Mouse (Mus musculus) stomach, postnatal 0 days (tissue): ENCODE data around the gene Olfr1126.
"Not testable (repeated sequence)": the region's sequence is repeated elsewhere in the genome, so short reads cannot be mapped to it uniquely, and the experiment has no call there.

Source experiments
- CTCF ChIP-seq: IDR thresholded peaks from 2 replicates; pipeline ENCODE4 v1.5.1; 2016; ENCODE audit warnings: antibody characterized with exemption, low read depth, mild to moderate bottlenecking, moderate library complexity
- EP300 ChIP-seq: optimal IDR thresholded peaks from 2 replicates; pipeline ENCODE3; 2016; ENCODE audit warnings: antibody characterized with exemption

DNA sequence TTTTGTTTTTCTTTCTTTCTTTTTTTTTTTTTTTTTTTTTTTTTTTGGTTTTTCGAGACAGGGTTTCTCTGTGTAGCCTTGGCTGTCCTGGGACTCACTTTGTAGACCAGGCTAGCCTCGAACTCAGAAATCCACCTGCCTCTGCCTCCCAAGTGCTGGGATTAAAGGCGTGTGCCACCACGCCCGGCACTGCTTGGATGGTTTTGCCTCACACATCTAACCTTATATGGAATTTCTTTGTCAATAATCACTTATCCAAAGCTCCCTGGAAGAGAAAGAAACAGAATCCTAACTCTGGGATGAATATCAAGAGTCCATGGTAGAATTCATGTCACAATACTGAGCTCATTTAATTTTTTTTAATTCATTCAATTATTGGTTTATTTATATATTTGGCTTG, 43.2 kb downstream of the Olfr1126 start, which contains the start of gene Pramel7:
- TF ChIP-seq CTCF, EP300: not testable (repeated sequence)
